Mouse (Mus musculus) large intestine, adult 2 months (tissue): ENCODE measurements around the gene Magi2. TPM values are rescaled to one million over a fixed set of nuclear protein-coding genes. Genes with fewer than 3 reads are reported as not detected.

ENCODE experiments used
- DNase-seq: peaks from one replicate; pipeline ENCODE4 v3.0.0-alpha.2; 2012; ENCODE audit warnings: low read depth, low spot score
- WGBS: fragments of 180-500 bp; shearing (Covaris S2); methylation state at CpG from one replicate; pipeline ENCODE4 v1.1.7; 2018; 5-methylcytosine and 5-hydroxymethylcytosine counted together
- polyA plus RNA-seq: library from polyadenylated mRNA; depleted of rRNA; stranded (reverse); fragments of >200 nt; gene quantifications from 2 replicates; pipeline ENCODE4 v1.2.3, GENCODE M21; 2012

The Magi2 gene
- polyA plus RNA-seq, 1 experiment = 0.21 TPM

DNA sequence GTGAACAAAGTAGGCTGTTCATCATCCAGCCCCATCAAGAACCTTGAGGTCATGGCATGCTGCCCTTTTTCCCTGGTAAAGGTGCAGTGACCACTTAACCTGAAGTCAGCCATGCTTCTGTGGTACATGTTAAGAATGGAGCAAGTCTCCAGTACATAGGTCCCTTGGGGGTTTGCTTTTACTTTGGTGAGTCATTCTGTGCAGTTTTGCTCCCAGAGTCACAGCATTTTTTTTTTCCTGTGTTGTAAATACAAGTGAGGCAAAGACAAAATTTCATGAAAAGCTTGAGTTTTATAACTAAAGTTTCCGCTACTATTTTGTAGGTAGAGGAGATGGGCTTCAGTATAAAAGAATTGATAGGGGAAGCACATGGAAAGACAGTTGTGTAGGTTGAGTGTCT, 828.2 kb downstream of the Magi2 start:
- 94% methylated on average over 1 of the region's 1 CpGs for WGBS

DNA sequence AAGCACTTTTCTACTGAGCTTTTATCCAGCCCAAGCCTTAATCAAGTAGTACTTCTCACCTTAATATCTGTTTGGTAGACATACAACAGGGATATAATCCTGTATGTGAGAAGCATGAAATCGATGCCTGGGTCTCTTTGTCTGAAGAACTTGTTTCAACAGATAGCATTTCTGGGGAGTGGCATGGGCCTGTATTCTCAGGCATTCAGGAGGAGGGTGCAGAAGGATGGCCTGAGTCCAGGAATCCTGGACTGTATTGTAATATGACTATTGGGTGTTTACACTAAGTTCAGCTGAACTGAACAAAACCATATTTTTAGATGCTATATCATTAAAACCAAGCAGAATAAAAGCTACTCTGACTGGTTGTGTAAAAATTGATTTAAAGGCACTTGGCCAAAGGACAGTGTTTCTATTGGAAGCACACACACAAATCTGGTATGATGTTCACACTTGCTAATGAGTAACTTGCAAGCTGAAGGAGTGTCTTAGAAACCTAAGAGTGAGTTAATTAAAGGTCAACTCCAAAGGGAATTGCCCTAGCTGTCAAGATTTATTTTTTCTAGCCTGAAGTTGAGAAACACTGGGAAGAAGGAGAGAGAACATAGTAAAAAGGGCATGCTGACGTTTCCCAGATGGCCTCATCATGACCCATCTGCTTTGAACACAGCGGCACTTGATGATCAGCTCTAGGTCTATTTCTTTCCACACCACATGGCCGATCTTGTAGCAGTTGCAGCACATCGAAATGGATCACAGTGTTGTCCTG, 829.4 kb downstream of the Magi2 start:
- WGBS = 22% methylated on average over 5 of the region's 5 CpGs
- no peak for DNase-seq

More for the DNA sequence above, 828.2 kb downstream of the Magi2 start:
- no peak for DNase-seq

DNA sequence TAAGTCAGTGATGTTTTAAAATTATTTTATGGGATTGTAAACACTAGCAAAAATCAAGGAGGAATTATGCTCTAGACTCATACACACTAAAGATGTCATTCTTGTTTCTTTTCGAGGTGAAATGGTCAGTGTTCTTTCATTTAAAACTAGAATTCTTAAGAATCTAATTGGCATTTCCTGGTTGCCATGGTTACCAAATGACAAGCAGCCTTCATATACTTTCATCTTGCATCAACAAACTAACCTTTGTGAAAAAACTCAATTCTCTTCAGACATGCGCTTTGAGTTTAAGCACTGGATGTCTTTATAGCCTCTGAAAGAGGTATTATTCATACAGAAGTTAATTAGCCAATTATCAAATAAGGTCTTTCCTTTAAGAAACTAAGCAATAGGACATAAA, 830.0 kb downstream of the Magi2 start:
- WGBS = 55% methylated on average over 2 of the region's 2 CpGs
- DNase-seq = no peak

DNA sequence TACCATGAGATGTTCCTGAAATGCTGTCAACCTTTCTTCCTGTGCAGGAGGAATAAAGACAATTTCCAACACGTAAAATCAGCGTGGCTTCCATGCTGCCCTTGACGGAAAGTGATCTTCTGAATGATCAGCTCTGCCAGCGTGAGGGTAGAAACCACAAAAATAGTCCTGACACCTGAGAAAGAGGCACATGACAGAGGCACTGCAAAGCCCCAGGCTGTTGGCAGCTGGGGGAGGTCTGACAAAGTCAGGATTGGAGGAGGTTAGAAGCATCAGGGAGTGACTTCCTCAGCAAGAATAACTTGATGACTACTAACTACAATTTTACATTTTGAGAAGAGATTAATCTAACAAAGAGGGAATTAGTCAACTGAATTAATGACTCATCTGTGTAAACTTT, 835.2 kb downstream of the Magi2 start:
- WGBS = 71% methylated on average over 4 of the region's 4 CpGs
- DNase-seq = no peak

DNA sequence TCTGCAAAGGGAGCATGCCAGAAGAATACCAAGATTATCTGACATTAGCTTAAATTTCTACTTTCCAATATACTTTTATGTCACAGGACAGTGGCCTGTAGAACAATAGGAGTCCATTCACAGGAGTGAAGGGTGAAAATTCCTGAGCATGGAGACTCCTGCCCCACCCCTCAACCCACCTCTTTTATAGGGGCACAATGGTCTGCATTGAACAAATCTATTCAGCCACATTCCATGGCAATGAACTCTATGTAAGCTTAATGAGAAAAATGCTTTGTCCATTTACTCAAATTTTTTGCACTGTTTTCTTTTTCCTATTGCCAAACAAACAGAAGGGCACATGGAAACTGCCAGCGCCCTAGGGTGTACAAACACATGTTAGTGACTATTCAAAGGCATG, 838.2 kb downstream of the Magi2 start:
- DNase-seq = no peak
- WGBS = 78% methylated on average over 1 of the region's 1 CpGs

DNA sequence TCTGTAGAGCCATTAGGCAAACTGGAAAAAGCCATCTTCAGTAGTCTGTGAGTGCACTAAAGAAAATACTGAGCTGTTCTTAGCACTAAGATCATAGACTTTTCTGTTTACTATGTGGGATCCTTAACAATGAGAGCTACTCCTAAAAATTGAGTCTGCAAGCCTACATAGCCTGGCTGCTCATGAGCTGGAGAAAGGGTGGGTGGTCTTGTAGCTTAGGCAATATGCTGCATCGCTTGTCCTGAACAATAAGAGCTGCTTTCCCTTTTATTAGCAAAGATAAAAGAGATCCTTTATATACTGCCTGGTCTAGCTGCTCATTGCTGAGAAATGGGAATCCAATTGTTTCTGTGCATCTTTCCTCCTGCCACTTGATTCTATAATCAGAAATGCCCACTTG, 841.7 kb downstream of the Magi2 start:
- WGBS = 92% methylated on average over 1 of the region's 1 CpGs
- DNase-seq = no peak

DNA sequence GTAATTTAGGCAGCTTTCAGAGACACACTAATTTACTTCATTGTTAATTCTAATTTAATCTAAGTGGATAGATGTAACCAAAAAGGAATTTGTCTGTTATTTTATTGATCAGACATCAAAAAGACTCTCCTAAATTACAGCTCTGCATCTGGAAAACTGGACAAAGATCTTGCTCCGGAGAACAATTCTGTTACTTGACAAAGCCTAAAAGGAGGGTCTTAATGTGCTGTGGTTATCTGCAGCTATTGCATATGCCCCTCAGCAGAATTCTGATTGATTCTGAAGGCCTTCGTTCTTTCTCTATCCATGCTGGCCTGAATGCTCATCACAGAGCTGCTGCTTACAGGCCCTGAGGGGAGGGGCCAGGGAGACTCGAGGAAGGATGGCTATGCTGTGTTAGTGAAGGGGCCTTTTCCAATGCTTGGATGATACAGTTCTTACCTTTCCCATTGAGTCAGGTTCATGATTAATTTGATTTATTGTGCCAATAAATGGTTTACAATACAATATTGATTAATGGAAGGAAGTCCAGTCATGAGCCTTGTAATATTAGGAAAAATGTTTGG, 842.2 kb downstream of the Magi2 start:
- 77% methylated on average over 3 of the region's 3 CpGs for WGBS
- DNase-seq = no peak

DNA sequence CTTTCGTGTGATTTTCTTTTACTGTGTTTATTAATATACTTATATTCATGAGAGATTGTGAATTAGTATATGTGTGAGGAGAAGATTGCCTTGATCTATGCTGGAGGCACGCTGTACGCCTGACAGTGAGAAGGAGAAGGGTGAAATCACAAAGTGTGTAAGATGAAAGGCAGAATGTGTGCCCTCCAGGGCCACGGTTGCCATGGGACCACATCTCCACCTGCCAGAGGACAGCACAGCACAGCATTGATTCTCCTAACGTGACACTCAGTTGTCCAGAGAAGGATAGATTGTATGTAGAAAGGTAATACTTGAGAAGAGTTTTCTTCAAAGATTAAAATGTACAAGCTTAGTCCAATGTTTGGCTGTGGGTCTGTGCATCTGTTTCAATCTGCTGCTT, 847.3 kb downstream of the Magi2 start:
- 81% methylated on average over 5 of the region's 5 CpGs for WGBS
- no peak for DNase-seq

DNA sequence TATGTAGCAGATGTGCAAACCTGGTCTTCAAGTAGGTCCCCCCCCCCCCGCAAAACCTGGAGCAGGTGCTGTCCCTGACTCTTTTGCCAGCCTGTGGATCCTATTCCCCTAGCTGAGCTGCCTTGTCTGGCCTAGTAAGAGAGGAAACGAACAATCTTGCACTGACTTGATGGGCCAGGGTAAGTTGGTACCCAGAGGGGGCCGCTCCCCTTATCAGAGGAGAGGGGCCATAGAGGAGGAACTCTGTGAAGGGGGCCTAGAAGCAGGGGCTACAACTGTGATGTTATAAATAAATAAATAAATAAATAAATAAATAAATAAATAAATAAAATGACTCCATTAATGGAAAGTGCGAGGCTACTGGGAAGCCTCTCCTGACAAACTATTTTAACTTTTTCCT, 848.0 kb downstream of the Magi2 start:
- WGBS = 94% methylated on average over 4 of the region's 4 CpGs
- DNase-seq = no peak

DNA sequence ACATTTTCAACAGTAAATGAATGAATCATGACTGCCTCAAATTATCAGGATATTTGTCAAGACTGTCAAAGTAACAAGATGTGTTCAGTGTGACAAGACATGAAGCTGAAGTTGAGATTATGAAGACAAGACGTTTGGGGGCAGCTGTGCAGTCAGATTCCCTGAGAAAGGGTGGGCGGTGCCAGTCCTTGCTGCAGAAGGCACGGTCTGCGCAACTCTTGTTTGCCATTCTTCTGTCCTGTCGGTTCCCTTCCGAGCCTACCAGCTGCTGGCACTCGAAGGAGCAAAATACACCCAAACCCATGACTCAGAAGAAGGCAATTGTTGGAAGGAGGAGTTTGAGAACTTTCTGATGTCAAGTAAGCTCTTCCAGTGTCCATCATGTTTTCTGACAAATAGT, 852.1 kb downstream of the Magi2 start:
- no peak for DNase-seq
- 67% methylated on average over 7 of the region's 7 CpGs for WGBS

DNA sequence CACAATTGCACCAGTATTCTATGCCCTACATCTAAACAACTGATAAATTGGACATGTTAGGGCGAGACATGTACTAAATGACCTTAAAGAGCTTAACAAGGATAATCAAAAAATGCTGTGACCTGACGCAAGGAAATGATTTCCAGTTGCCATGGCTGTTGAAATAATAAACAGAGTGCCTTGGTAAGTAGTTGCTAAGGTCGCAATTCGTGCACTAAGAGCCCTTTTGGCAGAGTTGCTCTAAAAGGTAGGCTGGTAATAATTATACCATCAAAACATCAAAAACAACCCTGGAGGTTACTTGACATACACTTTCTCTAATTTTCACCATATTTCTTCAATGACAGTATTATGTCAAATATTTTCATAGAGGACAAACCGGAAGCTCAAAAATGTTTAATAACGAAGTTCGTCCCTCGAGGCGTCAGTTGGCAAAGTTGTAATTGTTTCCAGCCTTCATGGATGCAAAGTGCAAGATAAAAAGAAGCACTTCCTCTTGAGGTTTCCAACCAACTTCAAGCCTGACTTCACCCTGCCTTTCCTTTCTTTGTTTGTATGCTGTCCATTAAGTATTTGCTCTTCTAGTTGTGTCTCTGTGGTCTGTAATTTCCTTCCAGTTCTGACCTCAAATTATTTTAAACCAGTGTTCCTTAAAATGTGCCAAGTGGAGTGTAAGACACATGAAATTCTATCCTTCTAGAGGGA, 853.9 kb downstream of the Magi2 start:
- DNase-seq = no peak
- 63% methylated on average over 9 of the region's 9 CpGs for WGBS

DNA sequence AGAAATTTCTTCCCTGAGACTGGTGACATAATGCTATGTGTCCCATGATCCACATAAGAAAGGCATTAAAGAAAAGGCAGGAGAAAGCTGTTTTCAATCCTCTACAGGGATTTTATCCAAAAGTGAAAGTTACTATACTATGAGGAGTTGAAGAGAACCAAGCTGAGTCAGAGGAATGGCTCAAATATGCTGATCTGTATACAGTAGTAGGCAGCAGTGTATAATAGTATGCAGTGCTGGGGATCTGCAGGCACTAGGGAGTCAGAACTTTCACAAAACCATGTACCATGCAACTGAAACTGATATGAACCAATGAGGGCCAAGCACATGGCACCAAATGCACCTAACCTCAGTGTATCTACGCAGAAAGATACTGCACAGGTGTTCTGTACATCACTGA, 855.5 kb downstream of the Magi2 start:
- WGBS = 85% methylated on average over 1 of the region's 1 CpGs
- no peak for DNase-seq

DNA sequence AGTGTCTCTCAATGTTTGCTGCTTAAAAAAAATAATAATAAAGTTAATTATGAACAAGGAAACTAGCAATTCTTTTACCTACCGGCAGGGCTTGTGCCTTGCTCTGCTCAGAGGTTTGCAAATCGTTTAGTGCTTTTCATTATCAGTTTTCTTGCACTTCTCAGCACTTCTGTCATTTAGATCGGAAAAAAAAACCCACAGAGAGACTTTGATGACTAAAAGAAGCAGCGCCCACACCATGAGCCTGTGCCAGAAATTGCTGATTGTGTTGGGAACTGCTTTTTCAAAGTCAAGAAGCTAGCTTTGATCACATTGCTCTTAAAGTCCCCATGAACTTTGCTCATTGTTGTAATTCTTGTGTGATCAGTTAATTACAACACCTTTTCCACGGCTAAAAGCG, 860.2 kb downstream of the Magi2 start:
- 32% methylated on average over 6 of the region's 6 CpGs for WGBS
- no peak for DNase-seq

DNA sequence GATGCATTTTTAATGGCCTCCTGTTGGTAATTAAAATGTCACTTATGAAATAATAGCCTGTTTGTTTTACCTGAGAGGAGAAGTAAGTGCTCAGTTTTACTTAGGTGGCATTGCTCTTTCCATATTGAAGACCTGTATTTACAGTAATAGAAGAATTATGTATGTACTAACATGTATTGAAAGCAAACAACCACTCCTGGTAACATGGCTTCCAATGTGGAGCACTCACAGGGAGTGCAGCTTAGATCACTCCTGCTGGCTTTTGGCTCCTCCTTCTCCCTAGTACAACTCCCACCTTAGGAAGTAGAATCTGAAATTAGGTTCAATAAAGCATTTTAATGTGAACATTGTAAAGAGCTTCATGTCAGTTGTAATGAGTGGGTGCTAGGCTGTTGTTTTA, 877.0 kb downstream of the Magi2 start:
- DNase-seq = no peak

DNA sequence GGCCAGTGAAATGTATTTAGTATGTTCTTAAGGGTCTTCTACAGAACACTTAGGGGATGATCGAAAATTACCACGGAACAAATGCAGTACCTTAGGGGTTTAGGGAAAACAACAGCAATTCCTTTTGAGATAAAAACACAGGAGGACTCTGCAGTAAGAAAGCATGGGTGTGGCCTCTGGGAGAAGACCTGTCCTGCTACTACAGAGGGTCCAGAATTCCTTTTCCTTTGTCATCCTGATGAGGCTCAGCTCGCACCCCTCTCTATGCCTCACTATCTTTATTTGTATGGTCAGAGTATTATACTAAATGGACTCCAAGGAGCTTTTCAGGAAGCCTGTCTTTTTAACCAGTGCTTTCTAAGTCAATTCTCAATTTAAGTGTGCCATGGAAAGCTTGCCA, 877.7 kb downstream of the Magi2 start:
- 56% methylated on average over 3 of the region's 3 CpGs for WGBS
- DNase-seq = no peak

DNA sequence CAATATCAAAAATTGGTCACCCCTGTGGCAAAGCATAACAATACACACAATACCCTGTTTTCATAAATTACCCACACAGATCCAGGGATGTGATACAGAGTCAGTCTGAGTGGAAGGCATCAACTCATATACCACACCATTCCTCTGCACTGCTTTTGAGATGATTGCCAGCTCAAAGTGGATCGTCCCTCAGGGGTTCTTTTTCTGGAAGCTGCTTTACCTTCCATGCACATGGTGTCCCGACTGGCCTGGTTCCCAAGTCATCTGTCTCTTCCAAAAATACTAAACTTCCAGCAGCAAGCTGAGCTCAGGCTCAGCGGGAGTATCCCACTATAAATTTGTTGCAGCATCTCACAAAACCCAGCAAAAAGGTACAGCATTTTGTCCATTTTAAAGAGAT, 882.7 kb downstream of the Magi2 start:
- WGBS = 81% methylated on average over 3 of the region's 3 CpGs
- no peak for DNase-seq

DNA sequence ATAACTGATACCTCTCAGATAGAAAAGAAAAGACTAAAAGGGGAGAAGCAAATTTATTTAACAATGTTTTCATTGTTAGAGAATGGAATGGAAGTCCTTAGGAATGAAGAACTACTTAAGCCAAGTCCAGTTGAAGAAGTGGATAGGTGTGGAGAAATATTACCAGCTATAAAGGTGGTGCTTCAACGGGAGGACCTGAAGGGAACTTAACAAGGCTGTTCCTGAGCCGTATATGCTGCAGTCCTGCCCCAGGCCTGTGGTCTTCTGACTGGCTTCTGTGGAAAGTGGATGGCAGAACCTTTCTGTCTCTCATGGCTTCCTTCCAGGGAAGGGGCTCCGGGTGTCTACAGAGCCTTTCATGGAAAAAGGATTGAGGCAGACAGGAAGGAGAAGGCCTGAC, 890.3 kb downstream of the Magi2 start:
- WGBS = 57% methylated on average over 3 of the region's 3 CpGs

DNA sequence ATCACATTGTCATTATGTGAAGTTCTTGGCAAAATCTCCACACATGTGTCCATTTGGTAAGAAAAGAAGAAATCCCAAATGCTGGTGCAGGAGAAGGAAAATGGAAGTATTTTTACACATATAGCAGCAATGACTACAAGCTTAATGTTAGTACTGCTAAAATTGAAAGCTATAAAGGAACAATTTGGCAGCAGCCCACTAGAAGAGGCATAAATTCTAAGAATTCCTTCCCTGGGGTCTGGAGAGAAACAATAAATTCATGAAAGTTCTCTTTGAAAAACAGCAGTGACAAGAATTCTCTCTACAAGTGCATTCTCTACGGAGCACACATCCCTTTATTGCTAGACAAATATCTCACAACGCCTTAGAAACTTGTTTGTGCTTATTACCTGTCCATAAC, 913.4 kb downstream of the Magi2 start:
- DNase-seq = no peak
- WGBS = 21% methylated on average over 2 of the region's 2 CpGs

More for the DNA sequence above, 890.3 kb downstream of the Magi2 start:
- DNase-seq = no peak

DNA sequence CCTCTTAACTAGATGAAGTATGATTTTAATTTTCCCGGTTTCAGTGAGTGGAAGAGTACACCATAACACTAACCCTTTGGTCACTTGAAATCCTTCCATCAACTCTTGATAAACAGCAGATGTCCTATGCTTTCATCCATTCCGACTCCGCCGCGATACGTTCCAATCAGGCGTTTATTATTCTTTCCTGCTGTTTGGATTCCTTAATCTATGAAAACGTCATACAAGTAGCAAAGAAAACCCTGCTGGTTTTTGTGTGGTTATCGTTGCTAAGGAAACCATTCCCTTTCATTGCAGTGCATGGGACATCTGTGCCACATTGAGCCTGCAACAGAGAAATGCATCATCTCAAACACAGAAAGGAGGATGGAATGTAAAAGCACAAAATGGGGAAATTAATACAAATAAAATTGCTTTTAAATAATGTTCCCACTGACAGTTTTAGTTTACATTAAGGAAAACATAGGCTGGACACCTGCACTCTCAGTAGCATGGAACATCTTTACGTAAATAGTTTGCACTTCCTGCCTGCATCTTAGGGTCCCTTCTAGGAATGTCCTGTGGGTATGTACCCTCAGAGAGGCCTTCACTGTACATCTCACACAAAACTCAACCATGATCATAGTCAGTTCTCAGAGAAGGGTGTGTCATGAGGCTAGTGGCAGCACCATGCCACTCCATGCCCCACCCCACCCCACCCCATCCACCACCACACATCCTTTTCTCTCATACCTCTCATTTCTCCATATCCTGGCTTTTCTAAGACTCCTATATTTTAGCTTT, 914.0 kb downstream of the Magi2 start:
- WGBS = 65% methylated on average over 10 of the region's 10 CpGs
- no peak for DNase-seq

DNA sequence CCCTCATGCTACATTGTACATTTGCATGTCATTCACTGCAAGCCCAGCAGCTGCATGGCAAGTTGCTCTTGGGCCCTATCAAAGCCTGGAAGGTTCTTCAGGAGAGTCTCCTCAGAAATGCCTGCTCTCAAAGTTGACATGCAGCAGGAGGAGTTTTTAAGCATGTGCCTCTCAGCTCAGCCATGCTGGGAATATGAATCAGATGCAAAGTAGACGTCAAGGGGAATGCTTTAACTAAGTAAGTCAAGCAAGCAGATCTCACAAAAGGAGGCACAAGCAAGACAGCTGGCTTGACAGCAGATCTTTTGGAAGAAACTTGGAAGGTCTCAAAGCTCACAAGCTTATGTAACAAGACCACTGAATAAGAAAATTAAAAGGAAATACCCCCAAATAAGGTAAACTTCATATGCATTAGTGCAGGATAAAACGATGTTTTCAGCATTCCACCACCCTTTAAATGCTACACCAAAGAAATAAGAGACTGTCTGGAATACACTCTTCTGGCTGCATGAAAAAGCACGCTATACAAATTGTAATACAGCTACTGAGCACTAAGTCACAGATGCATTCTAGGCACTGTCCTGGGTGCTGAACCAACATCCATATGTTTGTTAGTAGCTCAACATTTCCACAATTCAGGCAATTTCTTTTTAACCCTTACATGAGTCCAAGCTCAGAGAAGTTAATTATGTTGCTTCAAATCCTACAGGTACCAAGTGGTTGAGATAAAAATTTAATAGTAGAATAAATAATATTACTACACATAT, 926.7 kb downstream of the Magi2 start:
- WGBS = 37% methylated on average over 3 of the region's 3 CpGs

More for the DNA sequence above, 926.7 kb downstream of the Magi2 start:
- DNase-seq = no peak
